Mouse (Mus musculus) thymus, adult 2 months (tissue): Measurements from ENCODE around the gene Aknad1.

Source experiments
- CTCF ChIP-seq: fragments of 200-500 bp; IDR thresholded peaks from 2 replicates; pipeline ENCODE4 v1.5.1; 2012; ENCODE audit warnings: mild to moderate bottlenecking, control low read depth, low read length, moderate library complexity, borderline replicate concordance; ENCODE audit not compliant: control insufficient read depth, poor library complexity, insufficient read depth; ENCODE audit errors: extremely low read depth
- POLR2A ChIP-seq: fragments of 200-500 bp; IDR thresholded peaks from 2 replicates; pipeline ENCODE4 v1.6.1; 2012; ENCODE audit warnings: mild to moderate bottlenecking, low read length, control low read depth, moderate library complexity; ENCODE audit not compliant: control insufficient read depth, poor library complexity, insufficient read depth; ENCODE audit errors: extremely low read depth

GRCm38 (mm10) chr3:108781884-108782270 is 42.4 kb downstream of the Aknad1 start:
- TF ChIP-seq CTCF (no peak), POLR2A (no peak)
